Comparison of ENCODE assay signal across 8 mouse cellular contexts in the genomic region with DNA sequence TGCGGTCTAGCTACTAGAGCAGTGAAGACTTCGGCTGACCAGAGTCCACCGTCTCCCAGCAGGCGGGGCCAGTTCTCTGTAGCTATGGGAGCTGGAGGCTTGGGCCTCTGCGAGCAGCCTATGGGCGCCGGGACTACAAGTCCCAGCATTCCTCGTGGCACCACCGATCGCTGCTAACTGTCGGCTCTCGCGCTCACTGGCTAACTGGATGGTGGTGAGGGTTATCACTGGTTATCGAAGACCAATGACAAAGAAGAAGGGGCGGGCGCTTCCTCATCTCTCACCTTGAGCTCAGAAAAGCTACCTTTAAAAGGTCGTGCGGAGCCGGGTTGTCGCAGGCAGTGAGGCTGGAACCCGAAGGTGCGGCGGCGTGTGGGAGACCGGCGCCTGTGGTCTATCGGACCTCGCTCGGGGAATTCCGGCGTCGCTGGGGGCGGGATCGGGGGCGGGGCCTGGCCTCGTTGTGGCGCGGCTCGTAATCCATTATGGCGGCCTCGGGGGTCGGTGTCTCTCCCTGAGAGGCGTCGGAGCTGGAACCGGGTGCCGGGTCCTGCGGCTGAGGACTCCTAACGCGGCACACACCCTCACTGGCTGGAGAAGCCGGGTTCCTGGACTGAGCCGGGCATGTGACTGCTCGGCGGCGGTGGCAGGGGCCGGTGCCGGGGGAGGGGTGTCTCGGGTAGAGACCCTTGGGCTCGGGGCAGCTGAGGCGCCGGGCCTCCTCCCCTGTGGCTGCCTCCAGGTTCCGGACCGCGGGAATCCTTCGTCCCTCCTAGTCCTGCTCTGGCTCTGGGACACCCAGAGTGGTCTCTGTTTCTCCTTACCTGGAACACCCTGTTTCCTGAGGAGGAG. TPM values are rescaled to one million over a fixed set of nuclear protein-coding genes. Genes with fewer than 3 reads are reported as not detected.
DNase-seq lines count a peak whose midpoint lies in the region; ATAC-seq lines count a peak whose summit lies in the region.

Abl1 (plus strand) TSS at position 303 of the 852 bp plus-strand sequence.

- under 1% methylated on average over 62 of the region's 64 CpGs for WGBS in hindbrain, embryonic 12.5 days

- H3K4me1 ChIP-seq in hindbrain, embryonic 12.5 days = peaks cover 26% of the 10 kb centered on the region

- peak; percentile 97 for DNase-seq in NIH3T3 (ENCODE audit: low read depth)
- peak; percentile 94 to 97 for DNase-seq in cerebellum, postnatal 10 days
- peak; percentile 95 to 96 for DNase-seq in frontal cortex, postnatal 10 days (ENCODE audit: low spot score in 2 of 2)
- DNase-seq in layer of hippocampus, postnatal 14 days (ENCODE audit: low spot score in 2 of 2) = peak; percentile 92 to 97
- DNase-seq in lung, postnatal 14 days = peak; percentile 93
- DNase-seq in retina, adult 2 months (ENCODE audit: low read depth, low spot score) = peak; percentile 90
- peak; percentile 88 to 94 for DNase-seq in thymus, postnatal 36 days

- peak; percentile 100 for ATAC-seq in hindbrain, embryonic 12.5 days (ENCODE audit: low FRiP score)

- H3K9me3 ChIP-seq in hindbrain, embryonic 12.5 days (replicated peaks) = no peaks in the 10 kb centered on the region

- peak within 1 kb of the TSS; percentile 91 for H3K9ac ChIP-seq in hindbrain, embryonic 12.5 days

- H3K36me3 ChIP-seq in hindbrain, embryonic 12.5 days = no peaks in the 10 kb centered on the region

- peak within 1 kb of the TSS; percentile 85 for H3K4me2 ChIP-seq in hindbrain, embryonic 12.5 days (replicated peaks)

- H3K4me3 ChIP-seq in hindbrain, embryonic 12.5 days = peak within 1 kb of the TSS; percentile 86

- no peaks in the 10 kb centered on the region for H3K27me3 ChIP-seq in hindbrain, embryonic 12.5 days

- H3K27ac ChIP-seq in hindbrain, embryonic 12.5 days = peak within 1 kb of the TSS; percentile 95

RNA-seq across cellular contexts. Expression of gene Abl1, which starts in this region (rescaled TPM):
- 44.7 and 47.2 TPM in 2 replicates for polyA plus RNA-seq in hindbrain, embryonic 12.5 days (2016; fragmentation: Nextera tagmentation; extraction: Ambion mirVana)
- total RNA-seq in layer of hippocampus, postnatal 14 days (2021) = 10 to 100 TPM; 45.4 to 49.3 TPM

Comparison
In these comparisons a context has a peak if more than half of its experiments do, and no peak if none do; other contexts are left out.
1. Peak in every context shown above with its lines: DNase-seq, ATAC-seq, H3K4me3 ChIP-seq and H3K27ac ChIP-seq.